Mouse (Mus musculus) lung, embryonic 15.5 days (tissue): ENCODE data around the gene Nt5c. TPM values are rescaled to one million over a fixed set of nuclear protein-coding genes. Genes with fewer than 3 reads are reported as not detected.
"Not testable (repeated sequence)": the region's sequence is repeated elsewhere in the genome, so short reads cannot be mapped to it uniquely, and the experiment has no call there.

Source experiments
- ATAC-seq: fragments of 200-750 bp; cut with Nextera tagmentation; 2 replicates; pipeline ENCODE4 v1.8.0; 2017; ENCODE audit warnings: moderate number of reproducible peaks, borderline replicate concordance; ENCODE audit not compliant: low FRiP score, low TSS enrichment; ENCODE audit errors: extremely low read depth
- H3K27ac ChIP-seq: fragments of 300-500 bp; sonication (generic); 2 replicates; pipeline ENCODE4 v1.5.1; 2015; ENCODE audit warnings: moderate library complexity, mild to moderate bottlenecking, inconsistent platforms
- H3K27me3 ChIP-seq: fragments of 300-500 bp; sonication (generic); 2 replicates; pipeline ENCODE4 v1.6.1; 2015; ENCODE audit warnings: inconsistent platforms
- H3K36me3 ChIP-seq: fragments of 300-500 bp; sonication (generic); 2 replicates; pipeline ENCODE4 v1.6.1; 2015; ENCODE audit warnings: inconsistent platforms
- H3K4me1 ChIP-seq: fragments of 300-500 bp; sonication (generic); 2 replicates; pipeline ENCODE4 v1.6.1; 2015; ENCODE audit warnings: inconsistent platforms
- H3K4me2 ChIP-seq: fragments of 300-500 bp; sonication (generic); 2 replicates; pipeline ENCODE4 v1.6.1; 2015; ENCODE audit warnings: inconsistent platforms, mild to moderate bottlenecking, moderate library complexity
- H3K4me3 ChIP-seq: fragments of 300-500 bp; sonication (generic); 2 replicates; pipeline ENCODE4 v1.5.1; 2015; ENCODE audit warnings: mild to moderate bottlenecking, inconsistent platforms
- H3K9ac ChIP-seq: fragments of 300-500 bp; sonication (generic); 2 replicates; pipeline ENCODE4 v1.6.1; 2015; ENCODE audit warnings: inconsistent platforms
- H3K9me3 ChIP-seq: fragments of 300-500 bp; sonication (generic); 2 replicates; pipeline ENCODE4 v1.6.1; 2016; ENCODE audit warnings: inconsistent platforms
- WGBS: fragments of 180-500 bp; shearing (Covaris S2); methylation state at CpG from one replicate; pipeline ENCODE4 v1.1.7; 2015; 5-methylcytosine and 5-hydroxymethylcytosine counted together
- polyA plus RNA-seq: library from polyadenylated mRNA; unstranded; fragments of >200 nt; fragmentation: Nextera tagmentation; extraction: Ambion mirVana; gene quantifications from 2 replicates; pipeline ENCODE4 v1.2.1, GENCODE M21; 2015

Gene Nt5c
- polyA plus RNA-seq, 1 experiment from 2014 or later: 81.5 TPM

DNA sequence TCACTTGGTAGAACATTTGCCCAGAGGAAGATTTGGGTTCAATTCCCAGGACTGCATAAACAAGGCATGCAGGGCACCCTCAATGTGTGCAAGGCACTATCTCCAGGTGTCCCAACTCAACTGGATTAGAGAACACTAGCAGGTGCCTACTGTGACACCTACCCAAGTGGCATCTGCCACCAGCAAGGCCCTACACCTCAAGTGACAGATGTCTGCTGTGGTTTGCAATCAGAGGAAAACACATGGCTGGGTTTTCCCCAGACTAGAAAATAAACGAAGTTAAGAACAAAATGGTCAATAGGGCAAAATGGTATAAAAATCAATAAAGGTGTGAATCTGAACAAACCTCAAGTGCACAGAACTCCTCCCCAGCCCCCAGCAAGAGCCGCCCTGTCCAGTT lies 16.4 kb upstream of the Nt5c start:
- peaks cover 44% of the 10 kb centered on the region for H3K4me1 ChIP-seq

DNA sequence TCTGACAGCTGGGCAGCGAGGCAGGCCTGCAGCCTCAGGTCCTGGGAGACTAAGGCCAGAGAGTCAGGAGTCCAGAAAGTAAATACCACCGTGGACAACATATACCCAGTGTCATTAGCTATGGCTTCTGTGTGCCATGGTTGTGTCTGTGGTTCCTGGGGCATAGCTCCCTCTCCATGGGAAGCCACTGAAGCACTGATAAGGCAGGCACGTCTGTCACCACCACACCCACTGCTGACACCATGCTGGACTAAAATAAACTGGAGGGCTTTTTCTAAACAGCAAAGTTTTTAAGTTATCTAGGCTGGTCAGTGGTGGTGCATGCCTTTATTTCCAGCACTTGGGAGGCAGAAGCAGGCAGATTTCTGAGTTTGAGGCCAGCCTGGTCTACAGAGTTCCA lies 14.9 kb upstream of the Nt5c start:
- H3K9me3 ChIP-seq: no peaks in the 10 kb centered on the region
- ATAC-seq: no peak
- peaks cover 16% of the 10 kb centered on the region for H3K36me3 ChIP-seq
- WGBS: 54% methylated on average over 3 of the region's 3 CpGs
- no peak overlapping the region for H3K9ac ChIP-seq
- no peak overlapping the region for H3K27ac ChIP-seq
- H3K4me2 ChIP-seq: no peak overlapping the region
- H3K4me1 ChIP-seq: peaks cover 31% of the 10 kb centered on the region
- no peaks in the 10 kb centered on the region for H3K27me3 ChIP-seq
- H3K4me3 ChIP-seq: no peak overlapping the region

More for the DNA sequence above, 16.4 kb upstream of the Nt5c start:
- Histone ChIP-seq H3K4me2 (no peak overlapping the region), H3K27ac (no peak overlapping the region), H3K4me3 (no peak overlapping the region), H3K36me3 (peaks cover 3% of the 10 kb centered on the region; the same call in 1 of the 2 replicates), H3K27me3 (no peaks in the 10 kb centered on the region), H3K9ac (no peak overlapping the region), H3K9me3 (no peaks in the 10 kb centered on the region)
- no peak for ATAC-seq
- WGBS: 74% methylated on average over 2 of the region's 2 CpGs

DNA sequence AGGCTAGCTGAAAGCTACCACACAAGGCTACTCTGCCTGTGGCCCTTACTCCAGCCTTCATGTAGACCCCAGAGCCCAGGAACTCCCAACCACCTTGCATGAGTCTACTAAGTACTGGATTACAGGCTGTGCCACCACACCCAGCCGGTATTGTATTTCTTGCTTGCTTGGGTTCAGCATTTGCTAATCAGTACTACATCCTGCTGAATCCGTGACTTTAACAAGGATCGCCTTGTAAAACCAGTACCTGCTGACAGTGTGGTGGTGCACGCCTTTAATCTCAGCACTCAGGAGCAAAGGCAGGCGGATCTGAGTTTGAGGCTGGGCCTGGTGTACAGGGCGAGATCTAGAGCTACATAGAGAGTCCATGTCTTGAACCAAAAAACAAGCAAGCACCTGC lies 11.0 kb upstream of the Nt5c start:
- H3K9me3 ChIP-seq: no peaks in the 10 kb centered on the region
- no peak overlapping the region for H3K27ac ChIP-seq
- H3K27me3 ChIP-seq: no peaks in the 10 kb centered on the region
- ATAC-seq: no peak
- H3K4me2 ChIP-seq: no peak overlapping the region
- H3K9ac ChIP-seq: no peak overlapping the region
- 88% methylated on average over 6 of the region's 6 CpGs for WGBS
- peaks cover 54% of the 10 kb centered on the region for H3K36me3 ChIP-seq
- H3K4me1 ChIP-seq: peaks cover 6% of the 10 kb centered on the region; the same call in 1 of the 2 replicates
- H3K4me3 ChIP-seq: no peak overlapping the region

DNA sequence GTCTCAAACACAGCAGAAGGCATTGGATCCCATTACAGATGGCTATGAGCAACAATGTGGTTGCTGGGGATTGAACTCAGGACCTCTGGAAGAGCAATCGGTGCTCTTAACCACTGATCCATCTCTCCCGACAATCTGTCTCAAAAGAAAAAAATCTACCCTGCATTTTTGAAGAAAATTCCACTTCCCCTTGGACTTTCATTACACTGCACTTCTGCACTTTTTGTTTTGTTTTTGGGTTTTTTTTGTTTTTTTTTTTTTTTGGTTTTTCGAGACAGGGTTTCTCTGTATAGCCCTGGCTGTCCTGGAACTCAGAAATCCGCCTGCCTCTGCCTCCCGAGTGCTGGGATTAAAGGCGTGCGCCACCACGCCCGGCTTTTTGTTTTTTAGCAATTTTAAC lies 4.9 kb upstream of the Nt5c start:
- 83% methylated on average over 9 of the region's 9 CpGs for WGBS
- not testable (repeated sequence) for H3K4me3 ChIP-seq, H3K4me2 ChIP-seq, H3K27ac ChIP-seq, ATAC-seq, H3K9me3 ChIP-seq, H3K27me3 ChIP-seq, H3K4me1 ChIP-seq, H3K9ac ChIP-seq
- peaks cover 46% of the 10 kb centered on the region for H3K36me3 ChIP-seq

DNA sequence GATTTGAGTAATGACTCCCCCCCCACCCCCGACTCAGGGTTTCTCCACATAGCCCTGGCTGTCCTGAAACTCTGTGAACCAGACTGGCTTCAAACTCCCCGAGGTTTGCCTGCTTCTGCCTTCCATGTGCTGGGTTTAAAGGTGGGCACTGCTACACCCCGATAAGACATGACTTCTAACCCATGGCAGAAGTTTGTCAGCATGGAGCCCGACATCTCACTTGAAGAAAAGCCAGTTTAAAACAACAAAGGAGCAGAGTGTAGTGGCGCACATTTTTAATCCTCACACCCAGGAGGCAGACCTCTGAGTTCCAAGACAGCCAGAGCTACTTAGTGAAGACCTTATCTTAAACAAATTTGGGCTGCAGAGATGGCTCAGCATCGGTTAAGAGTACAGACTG lies 725 bp upstream of the Nt5c start:
- peaks cover 6% of the 10 kb centered on the region for H3K36me3 ChIP-seq
- H3K9me3 ChIP-seq: no peaks in the 10 kb centered on the region
- WGBS: 24% methylated on average over 6 of the region's 6 CpGs
- H3K4me3 ChIP-seq: peak overlapping the region; percentile 85
- peak overlapping the region; percentile 59; the same call in 1 of the 2 replicates for H3K9ac ChIP-seq
- H3K27me3 ChIP-seq: no peaks in the 10 kb centered on the region
- H3K27ac ChIP-seq: no peak overlapping the region
- ATAC-seq: no peak
- H3K4me2 ChIP-seq: peak overlapping the region; percentile 87
- H3K4me1 ChIP-seq: peaks cover 16% of the 10 kb centered on the region

DNA sequence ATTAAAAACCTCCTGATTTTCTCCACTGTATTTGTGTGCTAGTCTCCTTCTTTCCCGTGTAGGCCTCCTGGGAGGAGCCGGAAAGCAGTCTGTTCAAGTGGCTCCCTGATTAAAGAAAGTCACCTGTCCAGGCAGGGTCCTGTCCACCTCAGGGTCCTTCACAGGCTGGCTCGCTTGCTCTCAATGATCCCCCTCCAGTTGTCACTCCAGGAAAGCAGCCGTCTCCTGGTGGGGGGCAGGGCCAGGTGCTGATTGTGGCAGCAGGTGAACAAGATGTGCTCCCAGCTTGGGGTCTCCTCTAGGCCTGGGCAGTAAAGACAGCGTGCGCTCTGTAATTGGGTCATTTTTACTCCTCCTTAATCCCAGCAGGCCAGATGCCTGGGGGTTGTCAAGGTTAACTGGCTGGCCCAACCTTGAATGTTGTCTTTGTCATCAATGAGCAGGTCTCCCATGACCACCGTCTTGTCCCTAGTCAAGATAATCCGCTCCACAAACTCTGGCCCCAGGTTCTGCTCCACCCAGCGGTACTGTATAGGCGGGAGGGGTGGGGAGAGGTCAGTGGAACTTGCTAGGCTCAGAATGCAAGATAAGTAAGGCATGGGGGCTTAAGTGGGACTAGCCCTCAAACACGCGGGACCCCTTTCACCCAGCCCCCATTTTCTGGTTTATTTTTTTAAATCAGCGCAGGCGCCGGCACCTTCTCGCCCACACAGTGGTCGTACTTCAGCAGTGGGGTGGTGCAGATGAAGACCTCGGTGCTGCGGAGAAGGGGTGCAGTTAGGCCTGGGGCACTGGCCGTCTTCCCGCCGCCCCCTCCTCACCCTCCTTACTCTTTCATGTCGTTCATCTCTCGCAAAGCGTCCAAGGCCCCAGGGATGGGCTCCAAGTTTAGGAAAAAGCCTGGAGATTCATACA lies 964 bp downstream of the Nt5c start:
- no peaks in the 10 kb centered on the region for H3K9me3 ChIP-seq
- H3K27ac ChIP-seq: no peak overlapping the region; the same call in 1 of the 2 replicates
- no peaks in the 10 kb centered on the region for H3K27me3 ChIP-seq
- peaks cover 16% of the 10 kb centered on the region for H3K4me1 ChIP-seq
- peak overlapping the region; percentile 59 for H3K9ac ChIP-seq
- H3K4me3 ChIP-seq: peak overlapping the region; percentile 85
- 18% methylated on average over 25 of the region's 25 CpGs for WGBS
- peak overlapping the region; percentile 87 for H3K4me2 ChIP-seq
- peak; percentile 28; the same call in 1 of the 2 replicates for ATAC-seq
- no peaks in the 10 kb centered on the region for H3K36me3 ChIP-seq

DNA sequence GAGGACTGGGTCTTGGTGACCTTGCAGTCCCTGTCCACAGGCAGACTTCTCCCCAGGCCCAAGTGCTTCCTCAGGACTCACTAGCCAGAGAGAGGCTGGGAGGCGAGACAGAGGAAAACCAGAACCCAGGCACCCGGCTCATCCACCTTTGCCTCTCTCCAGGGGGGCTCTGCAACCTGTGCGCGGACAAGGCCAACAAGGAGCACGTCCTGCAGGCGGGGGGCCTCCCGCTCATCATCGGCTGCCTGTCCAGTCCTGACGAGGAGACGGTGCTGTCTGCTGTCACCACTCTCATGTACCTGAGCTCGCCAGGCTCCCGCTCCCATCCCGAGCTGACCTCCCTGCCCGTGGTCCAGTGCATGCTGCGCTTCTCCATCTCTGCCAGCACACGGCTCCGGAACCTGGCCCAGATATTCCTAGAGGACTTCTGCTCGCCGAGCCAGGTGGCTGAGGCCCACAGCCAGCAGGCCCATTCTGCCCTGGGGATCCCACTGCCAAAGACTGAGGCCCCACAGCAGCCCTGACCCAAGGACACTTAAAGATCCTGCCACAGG lies 3.0 kb downstream of the Nt5c start:
- no peaks in the 10 kb centered on the region for H3K27me3 ChIP-seq
- no peak for ATAC-seq
- H3K9ac ChIP-seq: no peak overlapping the region
- H3K4me1 ChIP-seq: peaks cover 16% of the 10 kb centered on the region
- H3K4me3 ChIP-seq: no peak overlapping the region
- H3K4me2 ChIP-seq: no peak overlapping the region
- H3K27ac ChIP-seq: no peak overlapping the region
- no peaks in the 10 kb centered on the region for H3K9me3 ChIP-seq
- H3K36me3 ChIP-seq: no peaks in the 10 kb centered on the region
- WGBS: 85% methylated on average over 19 of the region's 19 CpGs

DNA sequence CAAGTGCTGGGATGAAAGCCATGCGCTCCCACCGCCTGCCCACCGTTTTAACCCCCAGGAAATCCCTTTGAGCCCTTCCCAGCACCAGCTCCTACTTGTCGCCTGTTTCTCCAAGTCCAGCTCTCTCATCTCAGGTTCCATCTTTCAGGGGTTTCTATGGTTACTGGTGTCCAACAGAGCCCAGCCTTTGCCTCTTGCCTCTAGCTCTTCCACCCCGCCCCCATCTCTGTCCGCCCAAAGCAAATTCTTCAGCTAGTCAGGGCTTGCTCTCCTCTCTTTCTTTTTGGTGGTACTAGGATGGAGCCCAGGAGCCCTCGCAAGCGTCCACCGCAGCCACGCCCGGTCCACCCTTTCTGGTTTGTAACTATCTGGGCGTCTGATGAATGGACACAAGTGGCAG lies 6.5 kb downstream of the Nt5c start:
- Histone ChIP-seq H3K27me3 (no peaks in the 10 kb centered on the region), H3K9ac (no peak overlapping the region), H3K27ac (no peak overlapping the region), H3K36me3 (no peaks in the 10 kb centered on the region), H3K4me3 (no peak overlapping the region), H3K4me2 (no peak overlapping the region), H3K9me3 (no peaks in the 10 kb centered on the region), H3K4me1 (no peaks in the 10 kb centered on the region)
- ATAC-seq: no peak
- 59% methylated on average over 12 of the region's 12 CpGs for WGBS

DNA sequence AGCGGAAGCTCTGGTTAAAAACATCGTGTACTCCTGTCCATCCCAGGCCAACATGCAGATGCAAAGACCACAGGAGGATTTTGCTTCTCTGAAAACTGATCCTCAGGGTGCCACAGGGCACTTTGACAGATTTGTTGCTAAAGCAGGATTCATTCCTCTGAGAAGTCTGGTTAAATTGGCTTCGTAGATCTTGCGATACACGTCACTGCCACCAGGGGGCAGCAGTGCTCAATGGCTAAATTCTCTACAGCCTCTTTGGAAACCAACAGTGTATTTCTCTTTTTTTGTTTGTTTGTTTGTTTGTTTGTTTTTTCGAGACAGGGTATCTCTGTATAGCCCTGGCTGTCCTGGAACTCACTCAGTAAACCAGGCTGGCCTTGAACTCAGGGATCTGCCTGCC lies 7.9 kb downstream of the Nt5c start:
- Histone ChIP-seq H3K27ac (no peak overlapping the region), H3K27me3 (no peaks in the 10 kb centered on the region), H3K4me2 (no peak overlapping the region), H3K4me1 (no peaks in the 10 kb centered on the region), H3K4me3 (no peak overlapping the region), H3K36me3 (no peaks in the 10 kb centered on the region), H3K9ac (no peak overlapping the region), H3K9me3 (no peaks in the 10 kb centered on the region)
- 17% methylated on average over 6 of the region's 6 CpGs for WGBS
- no peak for ATAC-seq

DNA sequence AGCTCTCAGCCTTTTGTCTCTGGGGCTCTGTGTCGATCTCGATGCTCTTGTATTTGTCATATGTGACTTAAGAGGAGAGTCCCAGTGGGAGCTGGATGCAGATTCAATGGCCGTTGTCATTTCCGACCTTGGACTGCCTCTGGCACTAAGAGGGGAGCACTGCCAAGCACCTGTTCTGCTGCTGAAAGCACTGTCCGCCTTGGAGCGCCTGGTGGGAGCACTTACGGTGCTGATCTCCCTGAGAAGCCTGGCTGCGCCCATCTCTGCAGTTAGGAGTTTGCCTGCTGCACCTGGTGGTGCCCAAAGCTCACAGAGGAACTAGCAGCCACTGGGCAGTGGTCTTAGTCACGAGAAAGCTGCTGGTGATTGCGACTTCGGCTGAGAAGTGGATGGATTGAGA lies 8.4 kb downstream of the Nt5c start:
- Histone ChIP-seq H3K4me2 (no peak overlapping the region), H3K9ac (no peak overlapping the region), H3K27me3 (no peaks in the 10 kb centered on the region), H3K27ac (no peak overlapping the region), H3K4me1 (no peaks in the 10 kb centered on the region), H3K36me3 (no peaks in the 10 kb centered on the region), H3K4me3 (no peak overlapping the region), H3K9me3 (no peaks in the 10 kb centered on the region)
- 69% methylated on average over 11 of the region's 11 CpGs for WGBS
- ATAC-seq: no peak

DNA sequence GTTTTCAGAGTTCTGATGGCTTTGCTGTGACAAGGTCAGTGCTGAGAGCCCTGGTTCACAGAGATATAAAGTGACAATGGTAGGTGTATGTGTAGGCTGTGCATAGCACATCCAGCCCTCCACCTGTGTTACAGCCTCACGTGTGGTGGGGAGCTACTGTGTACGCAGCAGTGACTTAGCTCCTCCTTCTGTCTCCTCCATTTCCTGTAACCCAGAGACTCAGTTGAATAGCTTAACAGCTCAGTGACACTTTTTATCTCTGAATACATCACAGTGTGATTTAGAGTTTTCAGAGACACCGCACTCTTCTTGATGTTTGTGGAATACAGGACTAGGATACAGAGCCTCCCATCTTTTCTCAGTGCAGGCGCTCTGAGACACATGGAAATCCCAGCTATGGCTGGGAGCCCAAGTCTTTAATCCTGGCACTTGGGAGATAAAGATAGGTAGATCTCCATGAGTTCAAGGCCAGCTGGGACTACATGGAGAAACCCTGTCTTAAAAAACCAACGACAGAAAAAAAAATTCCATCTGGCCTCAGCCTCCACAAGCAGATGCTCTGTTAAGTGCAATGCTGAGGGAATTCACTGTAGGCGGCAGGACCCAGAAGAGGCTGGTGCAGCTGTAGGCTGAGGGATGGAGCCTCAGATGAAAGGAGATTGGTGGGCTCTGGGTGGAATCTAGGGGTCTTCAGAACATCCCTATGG lies 10.0 kb downstream of the Nt5c start:
- no peak overlapping the region for H3K4me2 ChIP-seq
- H3K9ac ChIP-seq: no peak overlapping the region
- H3K4me3 ChIP-seq: no peak overlapping the region
- no peak for ATAC-seq
- H3K27ac ChIP-seq: no peak overlapping the region
- H3K4me1 ChIP-seq: peaks cover 8% of the 10 kb centered on the region
- H3K9me3 ChIP-seq: no peaks in the 10 kb centered on the region
- H3K27me3 ChIP-seq: no peaks in the 10 kb centered on the region
- WGBS: 69% methylated on average over 6 of the region's 6 CpGs
- H3K36me3 ChIP-seq: no peaks in the 10 kb centered on the region
